Mouse (Mus musculus): ENCODE measurements at regions not wholly inside any gene's neighbourhood (a gene's known extent, or its start where the extent isn't known, plus 50 kb on each side); places are given as distances from the start of the nearest gene placed in this dataset.
"Not testable (repeated sequence)": the region's sequence is repeated elsewhere in the genome, so short reads cannot be mapped to it uniquely, and the experiment has no call there.

DNA sequence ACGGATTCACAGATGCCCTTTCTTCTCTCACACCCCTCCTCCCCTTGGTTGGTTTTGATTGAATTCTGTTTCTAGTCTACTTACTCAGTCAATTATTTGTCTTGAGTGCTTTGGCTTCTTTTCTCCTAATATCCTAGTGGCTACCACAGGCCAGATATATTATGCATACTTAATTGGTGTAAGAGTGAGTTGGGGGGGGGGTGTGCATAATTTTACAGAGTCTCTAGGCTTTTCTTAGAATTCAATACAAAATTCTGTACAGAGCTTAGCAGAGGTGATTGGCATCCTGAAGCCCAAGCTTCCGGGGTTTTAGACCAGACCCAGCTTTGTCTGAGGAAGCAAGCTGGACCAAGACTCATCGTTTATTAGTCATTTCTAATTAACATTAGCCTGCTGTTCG lies 76.7 kb upstream of the Atxn1 start:
- DNase-seq (ENCODE audit: extremely low read depth, low read depth, low spot score), result no peak

DNA sequence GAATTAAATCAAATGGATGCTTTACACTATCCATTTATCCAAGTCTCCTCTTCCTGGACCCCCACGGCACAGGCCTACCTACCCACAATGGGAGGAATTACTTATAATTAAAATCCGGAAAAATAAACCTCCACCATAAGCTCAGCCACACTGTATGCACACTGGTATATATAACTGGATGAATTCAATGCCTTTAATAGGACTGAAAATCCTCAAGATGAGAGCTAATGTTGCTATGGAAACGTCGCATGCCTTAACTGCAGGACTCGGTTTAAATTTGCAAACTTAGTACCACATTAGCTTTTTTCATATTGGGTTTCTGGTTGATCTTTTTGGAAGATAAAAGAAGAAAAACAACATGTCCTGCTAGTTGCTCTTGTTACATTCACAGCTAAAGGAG lies 75.3 kb upstream of the Atxn1 start:
- no peak for DNase-seq (ENCODE audit: extremely low read depth, low read depth, low spot score)

DNA sequence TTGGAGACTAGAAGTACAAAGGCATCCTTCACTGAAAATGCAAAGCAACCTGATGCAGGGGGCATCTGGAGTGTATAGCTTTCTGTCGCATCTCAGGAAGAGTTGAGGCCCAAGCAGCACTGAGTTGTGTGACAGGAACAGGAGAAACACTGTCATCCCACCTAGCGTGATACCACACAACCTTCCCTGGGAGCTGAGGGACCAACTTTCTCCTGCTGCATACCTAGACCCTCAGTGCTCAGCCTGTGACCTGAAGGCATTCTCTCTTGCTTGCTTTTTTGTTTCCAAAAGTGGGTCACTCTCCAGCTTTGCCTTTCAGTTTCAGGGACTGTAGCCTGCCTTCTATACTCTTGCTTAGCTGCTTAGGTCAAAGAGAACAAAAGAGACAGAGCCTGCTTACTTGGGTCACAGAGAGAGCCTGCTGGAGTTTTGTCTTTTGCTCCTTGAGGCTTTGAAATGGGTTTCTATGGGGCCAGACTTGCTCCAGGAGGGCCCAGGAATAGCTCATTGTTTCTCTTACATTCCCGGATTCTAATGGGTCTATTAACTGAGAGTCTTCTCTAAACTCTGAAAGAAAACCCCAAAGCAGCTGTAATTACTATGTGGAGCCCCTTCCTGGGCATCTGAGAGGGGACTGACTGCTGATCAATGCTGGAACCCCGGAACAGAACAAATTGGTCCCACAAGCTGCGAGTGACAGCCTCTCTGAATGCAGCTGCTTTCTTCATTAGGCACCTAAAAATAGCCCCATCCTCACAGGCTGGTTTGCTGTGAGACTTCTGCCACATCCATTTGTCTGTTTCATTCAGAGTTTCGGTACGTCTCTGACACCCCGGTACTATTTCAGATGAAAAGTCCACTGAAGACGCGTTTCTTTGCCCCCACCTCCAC lies 73.9 kb upstream of the Atxn1 start:
- DNase-seq (ENCODE audit: extremely low read depth, low read depth, low spot score), result no peak

DNA sequence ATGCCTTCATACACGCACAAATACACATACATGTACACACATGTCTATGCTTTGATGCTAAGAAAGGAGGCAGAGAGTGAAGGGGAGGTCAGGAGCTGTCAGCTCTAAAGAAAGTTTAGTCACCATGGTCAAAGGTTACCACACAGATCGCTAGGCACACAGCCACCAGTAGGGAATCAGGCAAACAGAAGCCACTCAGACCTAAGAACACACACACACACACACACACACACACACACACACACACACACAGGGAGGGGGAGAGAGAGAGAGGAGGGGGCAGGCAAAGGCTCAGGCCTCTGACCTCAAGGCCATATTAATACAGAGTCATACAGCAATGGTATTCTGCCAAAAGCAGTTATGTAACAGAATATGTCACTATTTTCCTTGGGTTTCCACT lies 67.5 kb upstream of the Atxn1 start:
- no peak for DNase-seq (ENCODE audit: extremely low read depth, low read depth, low spot score)

DNA sequence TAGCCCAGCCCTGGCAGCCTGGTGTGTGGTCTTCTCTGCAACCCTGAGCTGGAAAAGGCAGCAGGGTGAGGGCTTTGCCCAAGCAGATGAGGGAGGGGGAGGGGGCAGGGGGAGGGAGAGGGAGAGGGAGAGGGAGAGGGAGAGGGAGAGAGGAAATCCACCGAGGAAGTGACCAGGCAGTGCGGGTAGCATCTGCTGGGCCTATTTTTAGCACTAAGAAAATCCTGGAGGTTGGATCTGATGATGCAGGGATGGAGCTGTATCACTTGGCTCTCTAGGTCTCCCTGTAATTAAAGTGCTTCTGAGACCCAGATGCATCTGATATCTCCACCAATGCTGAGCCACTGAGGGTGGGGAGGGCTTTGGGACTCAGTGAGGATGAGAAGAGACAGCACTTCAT lies 61.2 kb upstream of the Atxn1 start:
- no peak for DNase-seq (ENCODE audit: extremely low read depth, low read depth, low spot score)

DNA sequence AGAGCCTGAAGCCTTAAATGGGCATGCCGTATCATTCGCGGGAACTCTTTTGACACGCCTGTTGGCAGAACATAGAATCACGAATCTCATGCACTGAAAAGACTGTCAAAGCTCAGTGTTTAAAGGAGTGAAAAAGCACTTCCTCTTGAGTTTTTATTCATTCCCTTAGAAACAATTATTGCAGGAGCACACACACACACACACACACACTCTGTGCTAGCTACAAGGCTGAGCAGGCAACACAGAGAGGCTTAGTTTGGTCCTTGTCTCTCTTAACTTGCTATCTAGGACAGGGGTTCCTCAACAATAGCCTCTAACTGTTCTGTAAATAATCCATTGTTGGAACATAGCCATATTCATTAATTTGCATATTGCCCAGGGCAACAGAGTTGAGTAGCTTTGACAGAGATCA lies 58.8 kb upstream of the Atxn1 start:
- no peak for DNase-seq (ENCODE audit: extremely low read depth, low read depth, low spot score)

DNA sequence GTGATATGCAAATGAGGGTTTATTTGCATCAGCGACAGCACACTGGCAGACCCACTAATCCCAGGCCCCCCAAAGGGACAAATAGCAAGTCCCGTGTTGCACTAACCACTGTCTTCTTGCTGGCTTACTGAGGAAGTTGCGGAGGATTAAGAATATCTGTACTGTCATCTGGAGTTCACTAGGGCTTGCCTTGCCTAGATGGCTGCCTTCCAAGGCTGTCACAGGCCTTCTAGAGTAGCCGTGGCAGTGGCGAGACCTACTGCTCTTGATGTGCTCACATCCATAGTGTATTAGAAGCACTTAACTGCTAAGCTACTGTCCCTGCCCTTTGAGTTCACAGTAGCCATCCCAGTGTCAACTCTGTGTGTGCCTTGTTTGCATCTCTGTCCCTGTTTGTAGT lies 58.4 kb upstream of the Atxn1 start:
- no peak for DNase-seq (ENCODE audit: extremely low read depth, low read depth, low spot score)

DNA sequence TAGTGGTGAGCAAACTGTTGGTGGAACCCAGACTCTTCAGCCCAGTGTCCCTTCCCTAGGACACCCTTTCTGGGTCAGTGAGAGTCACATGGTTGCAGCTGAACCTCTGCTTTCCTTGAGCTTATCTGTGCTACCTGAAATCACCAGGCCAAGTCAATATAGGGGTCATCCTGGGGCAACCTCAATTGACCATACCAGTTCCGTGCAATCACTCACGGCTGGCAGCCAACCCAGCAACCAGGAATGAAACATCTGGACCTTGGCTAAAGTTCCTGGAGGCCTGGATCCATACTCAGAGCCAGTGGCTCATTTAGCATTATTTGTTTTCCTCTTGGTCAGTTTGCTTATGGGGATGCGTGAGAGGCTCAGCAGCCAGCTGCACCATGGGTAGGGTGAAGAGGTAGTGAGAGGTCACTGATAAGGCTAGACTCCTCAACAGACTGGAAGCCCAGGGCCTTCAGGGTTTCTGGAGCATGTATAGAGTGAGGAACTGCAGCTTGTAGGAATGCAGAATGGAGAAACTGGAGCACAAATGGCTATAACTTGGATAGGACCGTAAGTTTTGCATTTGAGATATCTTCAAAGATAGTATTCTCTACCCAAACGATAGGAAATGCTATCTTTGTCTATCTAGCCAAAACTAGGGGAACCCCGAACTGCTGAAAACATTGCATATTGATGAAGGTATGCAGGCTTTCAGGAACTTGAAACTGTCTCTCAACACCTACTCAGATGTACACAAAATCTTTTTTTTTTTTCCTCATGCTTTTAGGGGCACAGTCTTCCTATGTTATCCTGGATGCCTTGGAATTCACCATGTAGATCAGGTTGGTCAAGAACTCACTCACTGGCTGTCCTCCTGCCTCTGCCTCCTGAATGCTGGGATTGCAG lies 56.4 kb upstream of the Atxn1 start:
- DNase-seq (ENCODE audit: extremely low read depth, low read depth, low spot score), result no peak

DNA sequence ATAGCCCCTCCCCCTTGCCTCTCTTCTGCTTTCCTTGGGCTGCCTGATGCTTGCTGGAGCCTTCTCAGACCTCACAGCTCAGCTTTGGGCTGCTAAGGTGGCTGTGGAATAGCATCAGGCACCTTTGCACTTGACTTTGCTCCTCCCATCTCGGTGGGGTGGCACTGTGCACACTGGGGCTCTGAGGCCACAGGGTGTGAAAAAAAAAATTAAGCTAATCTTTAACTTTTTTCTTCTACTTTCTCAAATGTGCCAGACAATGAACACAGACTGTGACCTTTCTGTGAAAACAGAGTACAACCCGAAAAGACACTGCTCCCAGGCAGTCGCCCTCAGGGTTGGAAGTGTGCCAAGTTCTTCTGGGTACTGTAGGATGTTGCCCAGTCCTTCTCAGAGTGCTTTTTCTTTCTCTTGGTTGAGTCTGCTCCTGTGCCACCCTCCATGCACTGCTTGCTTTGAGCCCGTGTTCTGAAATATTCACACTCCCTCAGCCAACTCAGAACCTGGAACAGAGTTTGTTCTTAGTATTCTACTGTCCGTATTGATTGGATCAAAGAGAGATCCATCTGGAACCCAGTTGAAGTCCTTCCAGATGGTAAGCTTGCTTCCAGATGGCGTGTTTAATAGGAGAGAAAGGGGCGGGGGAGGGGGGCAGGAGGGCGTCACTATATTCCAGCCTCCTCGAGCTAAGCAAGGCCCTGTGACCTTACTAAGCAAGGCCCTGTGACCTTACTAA lies 54.8 kb upstream of the Atxn1 start:
- DNase-seq (ENCODE audit: extremely low read depth, low read depth, low spot score), result no peak

DNA sequence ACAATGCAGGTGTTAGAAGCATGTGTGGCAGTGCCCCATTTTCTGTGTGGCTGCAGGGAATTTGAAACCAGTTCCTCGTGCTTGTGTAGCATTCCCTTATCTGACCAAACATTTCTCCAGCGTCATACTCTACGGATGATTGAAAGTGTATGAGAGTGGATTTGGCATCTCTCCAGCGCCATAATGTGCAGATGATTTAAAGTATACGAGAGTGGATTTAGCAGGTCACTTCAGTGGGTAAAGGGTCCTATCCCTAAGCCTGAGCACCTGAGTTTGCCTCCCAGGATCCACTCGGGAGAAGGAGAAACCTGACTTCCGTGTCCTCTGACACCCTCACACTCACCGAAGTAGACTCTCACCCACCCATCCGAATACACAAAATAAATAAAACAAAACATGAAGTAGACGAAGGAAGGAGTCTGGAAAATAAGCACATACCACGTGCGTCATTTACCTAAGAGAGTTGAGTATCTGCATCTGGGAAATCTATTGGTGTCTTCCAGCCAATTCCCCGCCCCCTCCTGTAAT lies 54.2 kb upstream of the Atxn1 start:
- DNase-seq (ENCODE audit: extremely low read depth, low read depth, low spot score), result no peak

DNA sequence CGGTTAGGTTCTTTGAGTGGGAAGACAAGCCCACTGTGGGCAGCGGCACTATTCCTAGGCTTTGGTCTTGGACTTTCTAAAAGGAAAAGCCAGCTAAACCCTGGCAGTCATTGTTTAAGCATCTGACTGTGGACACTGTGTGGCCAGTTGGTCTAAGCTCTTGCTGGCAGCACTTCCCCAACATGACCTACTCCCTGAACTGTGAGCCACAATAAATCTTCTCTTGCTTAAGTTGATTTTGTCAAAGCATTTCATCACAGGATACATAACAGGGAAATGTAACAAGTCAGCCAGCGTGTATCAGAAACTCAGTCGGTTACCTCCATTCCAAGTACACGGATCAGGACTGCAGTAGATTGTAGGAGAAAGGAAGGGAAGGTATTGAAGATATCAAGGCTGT lies 52.9 kb upstream of the Atxn1 start:
- no peak for DNase-seq (ENCODE audit: extremely low read depth, low read depth, low spot score)

DNA sequence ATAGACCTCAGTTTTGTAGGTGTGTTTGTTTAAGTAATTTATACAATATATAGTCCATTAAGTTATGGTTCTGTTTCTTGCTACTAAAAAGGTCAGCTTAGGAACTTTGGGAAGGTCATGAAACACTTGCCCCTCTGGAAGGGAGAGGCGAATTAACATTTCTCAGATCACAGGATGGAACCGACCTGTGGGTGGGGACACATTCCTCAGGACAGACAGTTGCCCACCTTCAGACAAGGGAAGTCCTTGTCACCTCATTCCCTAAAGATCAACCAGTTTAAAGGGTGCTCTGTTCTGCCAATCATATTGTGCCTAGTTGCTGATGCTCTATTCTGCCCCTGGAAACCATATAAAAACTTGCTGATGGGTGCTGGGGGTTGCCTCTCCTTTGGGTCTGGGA lies 52.2 kb upstream of the Atxn1 start:
- DNase-seq (ENCODE audit: extremely low read depth, low read depth, low spot score), result not testable (repeated sequence)

DNA sequence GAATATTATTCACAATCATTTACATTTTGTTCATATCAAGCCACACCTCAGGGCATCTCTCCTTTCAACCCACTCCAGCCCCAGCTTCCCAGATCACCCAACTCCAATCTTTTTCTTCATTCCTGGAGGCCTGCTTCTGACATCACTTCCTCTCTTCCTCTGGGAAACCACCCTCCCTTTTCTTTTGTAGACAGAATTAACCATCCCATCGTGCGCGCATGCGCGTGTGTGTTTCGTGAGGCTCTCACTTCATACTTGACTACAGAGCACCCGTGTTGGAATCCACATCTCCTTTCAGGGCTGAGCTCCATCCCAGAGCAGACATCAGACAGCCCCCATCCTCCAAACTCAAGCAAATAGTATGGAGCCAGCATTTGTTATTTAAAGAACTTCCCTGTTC lies 50.4 kb upstream of the Atxn1 start:
- DNase-seq (ENCODE audit: extremely low read depth, low read depth, low spot score), result no peak

DNA sequence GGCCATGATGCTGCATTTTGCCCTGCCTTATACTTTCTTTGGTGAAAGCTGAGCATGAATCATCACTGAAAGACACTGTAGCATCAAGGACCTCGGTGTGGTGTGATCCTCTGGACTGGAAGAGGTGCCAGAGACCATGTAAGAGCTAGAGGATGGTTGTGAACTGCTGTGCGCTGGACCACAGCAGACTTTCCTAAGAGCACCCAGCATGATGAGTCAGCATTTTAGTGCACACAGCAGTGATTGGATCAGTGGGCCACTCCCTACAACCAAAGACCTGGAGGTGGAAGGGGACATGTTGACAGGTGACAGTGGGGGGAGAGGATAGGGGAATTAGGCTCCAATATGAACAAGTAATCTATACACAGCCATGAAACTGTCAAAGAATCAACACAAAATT lies 49.8 kb upstream of the Atxn1 start:
- no peak for DNase-seq (ENCODE audit: extremely low read depth, low read depth, low spot score)
